Mouse (Mus musculus) limb, embryonic 10.5 days (tissue): ENCODE measurements around the gene Fam227a. TPM values are rescaled to one million over a fixed set of nuclear protein-coding genes. Genes with fewer than 3 reads are reported as not detected.

Source experiments
- DNase-seq: peaks from one replicate; pipeline ENCODE4 v3.0.0-alpha.2; 2017; ENCODE audit warnings: low spot score
- H3K27ac ChIP-seq: fragments of 300-500 bp; sonication (generic); 2 replicates; pipeline ENCODE4 v1.5.1; 2016; ENCODE audit warnings: mild to moderate bottlenecking
- H3K27me3 ChIP-seq: fragments of 300-500 bp; sonication (generic); 2 replicates; pipeline ENCODE4 v1.6.1; 2016; ENCODE audit warnings: low read depth, mild to moderate bottlenecking; ENCODE audit not compliant: poor library complexity, severe bottlenecking
- H3K36me3 ChIP-seq: fragments of 300-500 bp; sonication (generic); 2 replicates; pipeline ENCODE4 v1.6.1; 2016; ENCODE audit warnings: mild to moderate bottlenecking, moderate library complexity
- H3K4me1 ChIP-seq: fragments of 300-500 bp; sonication (generic); 2 replicates; pipeline ENCODE4 v1.6.1; 2016
- H3K4me3 ChIP-seq: fragments of 300-500 bp; sonication (generic); 2 replicates; pipeline ENCODE4 v1.5.1; 2016; ENCODE audit warnings: mild to moderate bottlenecking, moderate library complexity
- H3K9me3 ChIP-seq: fragments of 300-500 bp; sonication (generic); replicated peaks from 2 replicates; pipeline ENCODE4 v1.6.1; 2016; ENCODE audit warnings: mild to moderate bottlenecking
- WGBS: fragments of 180-500 bp; shearing (Covaris S2); methylation state at CpG from one replicate; pipeline ENCODE4 v1.1.7; 2016; 5-methylcytosine and 5-hydroxymethylcytosine counted together
- polyA plus RNA-seq: library from polyadenylated mRNA; unstranded; fragments of >200 nt; fragmentation: Nextera tagmentation; extraction: Ambion mirVana; gene quantifications from 2 replicates; pipeline ENCODE4 v1.2.1, GENCODE M21; 2016

The Fam227a gene
- polyA plus RNA-seq, 1 experiment from 2014 or later, result 2.1 TPM

DNA sequence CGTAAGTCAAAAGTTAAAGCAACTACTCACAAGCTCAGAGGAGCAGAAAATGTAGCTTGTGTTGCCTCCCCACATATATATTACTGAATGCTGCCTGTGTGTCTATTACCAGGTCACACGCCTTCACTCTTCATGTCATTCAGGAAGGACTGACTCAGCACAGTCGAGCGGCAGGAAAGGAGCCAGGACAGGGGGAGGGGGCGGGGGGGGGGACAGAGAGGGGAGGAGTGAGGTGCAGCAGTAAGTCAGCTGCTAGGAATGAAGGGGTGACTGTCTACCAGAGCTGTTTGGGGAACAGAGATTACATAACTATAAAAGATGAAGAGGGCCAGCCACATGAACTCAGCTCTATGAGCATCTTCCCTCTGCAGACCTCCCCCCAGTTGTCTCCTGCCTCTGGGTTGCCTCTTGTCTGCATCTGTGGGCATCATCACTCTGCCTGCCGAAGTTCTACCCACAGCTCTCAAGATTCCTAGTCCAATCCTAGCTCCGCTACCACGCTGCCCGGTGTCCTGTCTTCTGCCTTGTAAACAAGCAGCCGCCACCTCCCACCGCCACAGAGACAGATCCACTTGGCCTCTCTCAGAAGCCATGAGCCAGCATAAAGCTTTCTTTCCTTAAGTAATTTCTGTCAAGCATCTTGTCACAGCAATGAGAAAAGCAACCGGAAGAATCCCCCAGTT is 17.5 kb downstream of the Fam227a start:
- H3K27me3 ChIP-seq, result no peaks in the 10 kb centered on the region
- H3K36me3 ChIP-seq, result peaks cover 32% of the 10 kb centered on the region

DNA sequence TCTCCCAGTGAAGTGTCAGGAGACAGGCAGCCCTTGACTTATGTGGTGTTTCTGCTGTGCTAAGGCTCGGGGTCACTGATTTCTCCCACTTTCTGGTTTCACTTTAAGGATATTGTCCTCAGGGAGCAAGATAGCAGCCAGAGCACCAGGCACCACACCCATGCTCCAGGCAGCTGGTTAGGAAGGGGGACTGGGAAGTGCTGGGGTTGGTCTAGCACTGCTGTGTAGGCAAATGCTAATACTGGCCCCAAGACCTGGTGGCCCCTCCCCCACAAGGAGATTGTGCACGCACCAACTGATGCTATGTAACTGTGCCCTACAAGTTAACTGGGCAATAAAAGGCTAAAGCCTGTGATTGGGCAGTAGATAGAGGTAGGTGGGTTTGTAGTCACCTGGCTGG is 28.3 kb downstream of the Fam227a start:
- H3K4me3 ChIP-seq, result no peak overlapping the region
- peaks cover 8% of the 10 kb centered on the region; the same call in 1 of the 2 replicates for H3K4me1 ChIP-seq
- no peak overlapping the region for H3K27ac ChIP-seq
- 67% methylated on average over 2 of the region's 2 CpGs for WGBS
- peaks cover 60% of the 10 kb centered on the region for H3K36me3 ChIP-seq
- no peaks in the 10 kb centered on the region for H3K27me3 ChIP-seq
- no peak for DNase-seq
- H3K9me3 ChIP-seq, result no peaks in the 10 kb centered on the region

More for the DNA sequence above, 17.5 kb downstream of the Fam227a start:
- Histone ChIP-seq H3K4me3 (no peak overlapping the region), H3K4me1 (0 out of 2 replicates have a peak, but pooled peaks cover 4% of the 10 kb centered on the region), H3K27ac (no peak overlapping the region), H3K9me3 (no peaks in the 10 kb centered on the region)
- WGBS, result 76% methylated on average over 12 of the region's 12 CpGs
- DNase-seq, result no peak

DNA sequence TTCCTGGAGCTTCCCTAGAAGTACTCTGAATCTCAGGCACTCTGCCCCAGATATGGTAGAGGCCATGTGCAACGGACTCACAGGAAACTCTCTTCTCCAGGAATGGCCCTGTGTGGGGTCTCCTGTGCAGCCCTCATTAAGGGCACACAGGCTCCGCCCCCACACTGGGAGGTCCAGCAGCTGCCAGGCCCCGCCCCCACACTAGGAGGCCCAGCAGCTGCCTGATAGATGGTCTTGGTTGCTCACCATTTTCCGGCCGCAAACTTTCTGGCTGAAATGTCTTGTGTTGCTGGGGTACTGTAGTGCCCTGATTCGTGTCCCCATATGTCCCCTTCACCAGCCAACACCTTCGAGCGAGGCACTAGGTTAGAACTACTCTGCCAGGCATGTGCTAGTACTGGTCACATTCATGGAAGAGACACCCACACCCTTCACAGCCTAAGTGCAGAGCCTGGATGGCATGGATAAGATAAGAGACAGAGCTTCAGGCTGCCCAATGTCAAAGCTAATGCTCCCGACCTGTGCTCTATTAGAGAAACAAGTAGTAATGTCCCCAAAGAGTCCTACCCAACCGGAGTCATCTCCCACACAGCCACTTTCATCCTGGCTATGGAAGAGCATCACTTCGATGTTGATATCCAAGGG is 38.9 kb downstream of the Fam227a start:
- Histone ChIP-seq H3K9me3 (no peaks in the 10 kb centered on the region), H3K36me3 (peaks cover 42% of the 10 kb centered on the region), H3K27me3 (no peaks in the 10 kb centered on the region), H3K4me1 (peaks cover 16% of the 10 kb centered on the region), H3K4me3 (no peak overlapping the region), H3K27ac (no peak overlapping the region)
- DNase-seq, result no peak
- WGBS, result 79% methylated on average over 11 of the region's 11 CpGs

DNA sequence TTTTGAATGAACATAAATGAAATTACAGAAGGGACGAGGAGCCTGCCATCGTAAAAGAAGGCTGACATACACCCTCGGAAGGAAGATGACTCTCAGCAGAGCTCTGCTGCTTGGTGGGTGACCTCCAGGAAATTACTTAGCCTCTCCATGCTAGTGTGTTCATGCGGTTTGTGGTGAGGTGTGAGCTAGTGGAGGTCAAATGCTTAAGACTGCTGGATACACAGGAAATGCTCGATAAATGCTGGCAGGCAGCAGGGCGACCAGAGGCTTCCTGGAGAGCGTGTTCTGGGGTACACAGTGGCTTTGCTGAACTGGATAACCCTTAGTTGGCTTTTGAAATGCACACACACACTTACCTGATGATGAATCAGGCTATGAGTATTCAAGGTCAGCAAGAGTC is 40.3 kb downstream of the Fam227a start:
- Histone ChIP-seq H3K4me1 (peaks cover 16% of the 10 kb centered on the region), H3K27me3 (no peaks in the 10 kb centered on the region), H3K36me3 (peaks cover 36% of the 10 kb centered on the region), H3K9me3 (no peaks in the 10 kb centered on the region), H3K27ac (no peak overlapping the region), H3K4me3 (no peak overlapping the region)
- 91% methylated on average over 7 of the region's 7 CpGs for WGBS
- DNase-seq, result no peak

DNA sequence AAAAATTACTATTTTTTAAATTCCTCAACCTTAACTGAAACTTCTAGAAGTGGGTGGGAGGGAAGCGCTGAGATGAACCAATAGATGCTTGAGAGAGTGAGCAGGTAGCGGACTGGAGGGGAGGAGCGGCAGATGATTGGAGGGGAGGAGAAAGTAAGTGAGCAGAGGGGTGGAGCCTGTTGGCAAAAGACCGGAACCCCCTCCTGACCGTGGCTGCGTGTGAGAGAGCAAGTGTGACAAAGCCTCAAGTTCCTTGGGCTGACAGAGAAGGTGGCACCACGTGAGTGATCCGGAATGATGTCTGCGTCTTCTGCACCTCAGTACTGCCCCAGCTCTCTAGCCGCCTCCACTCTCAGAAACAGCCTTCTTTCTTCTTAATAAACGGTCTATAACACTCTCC is 41.6 kb downstream of the Fam227a start:
- Histone ChIP-seq H3K27me3 (no peaks in the 10 kb centered on the region), H3K36me3 (peaks cover 35% of the 10 kb centered on the region), H3K4me3 (no peak overlapping the region), H3K9me3 (no peaks in the 10 kb centered on the region), H3K4me1 (peaks cover 16% of the 10 kb centered on the region), H3K27ac (no peak overlapping the region)
- 78% methylated on average over 11 of the region's 11 CpGs for WGBS
- DNase-seq, result no peak

DNA sequence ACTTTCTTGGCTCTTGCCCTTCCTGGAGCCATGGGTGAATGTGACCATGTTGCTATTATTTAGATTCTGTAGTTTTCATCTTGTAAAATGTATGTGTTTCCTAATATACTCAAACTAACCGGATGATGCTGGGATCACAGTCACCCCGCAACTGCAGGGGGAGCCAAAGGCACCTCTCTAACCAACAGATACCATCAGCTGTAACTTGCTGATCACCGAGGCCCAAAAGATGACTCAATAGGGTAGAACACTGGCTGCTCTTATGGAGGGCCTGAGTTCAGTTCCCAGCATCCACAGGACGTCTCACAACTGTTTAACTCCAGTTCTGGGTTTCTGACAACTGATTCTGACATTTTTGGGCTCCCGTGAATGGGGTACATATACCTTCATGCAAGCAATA is 42.0 kb downstream of the Fam227a start:
- peaks cover 33% of the 10 kb centered on the region for H3K36me3 ChIP-seq
- no peak overlapping the region for H3K4me3 ChIP-seq
- 86% methylated on average over 5 of the region's 5 CpGs for WGBS
- H3K9me3 ChIP-seq, result no peaks in the 10 kb centered on the region
- no peak for DNase-seq
- H3K27me3 ChIP-seq, result no peaks in the 10 kb centered on the region
- H3K4me1 ChIP-seq, result peaks cover 16% of the 10 kb centered on the region
- no peak overlapping the region for H3K27ac ChIP-seq

DNA sequence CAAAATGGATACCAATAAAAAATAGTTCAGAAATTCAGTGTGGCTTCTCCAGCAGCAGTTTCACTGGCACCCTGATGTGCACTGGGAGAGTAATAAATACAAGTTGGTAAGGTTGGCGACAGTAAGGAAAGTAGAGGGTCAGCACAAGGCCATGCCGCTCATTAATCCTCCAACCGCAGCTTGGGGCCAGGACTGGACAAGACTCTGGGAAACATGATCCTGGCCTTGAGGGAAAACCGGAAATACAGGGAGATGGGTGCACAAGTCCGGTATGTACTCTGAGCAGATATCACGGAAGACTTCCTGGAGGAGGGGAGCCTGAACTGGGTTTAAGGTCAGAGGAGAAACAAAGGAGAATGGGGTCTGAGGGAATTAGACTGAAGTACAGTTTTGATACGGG is 43.3 kb downstream of the Fam227a start:
- peaks cover 30% of the 10 kb centered on the region for H3K36me3 ChIP-seq
- peaks cover 16% of the 10 kb centered on the region for H3K4me1 ChIP-seq
- H3K4me3 ChIP-seq, result no peak overlapping the region
- no peaks in the 10 kb centered on the region for H3K9me3 ChIP-seq
- no peaks in the 10 kb centered on the region for H3K27me3 ChIP-seq
- no peak for DNase-seq
- 70% methylated on average over 7 of the region's 7 CpGs for WGBS
- H3K27ac ChIP-seq, result no peak overlapping the region

DNA sequence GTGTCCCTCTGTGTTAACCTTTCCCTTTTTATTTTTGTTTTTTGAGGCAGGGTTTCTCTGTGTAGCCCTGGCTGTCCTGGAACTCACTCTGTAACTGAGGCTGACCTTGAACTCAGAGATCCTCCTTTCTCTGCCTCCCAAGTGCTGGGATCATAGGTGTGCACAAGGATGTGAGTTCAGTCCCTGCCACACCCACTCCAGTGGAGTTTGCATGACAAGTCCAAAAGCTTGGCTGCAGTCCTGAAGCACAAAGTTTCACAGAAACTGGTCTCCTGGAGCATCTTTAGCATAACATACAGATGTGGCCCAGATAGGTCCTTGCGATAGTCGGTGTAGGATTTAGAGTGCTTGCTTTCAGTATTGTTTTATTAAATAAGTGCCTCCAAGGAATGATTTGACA is 49.5 kb downstream of the Fam227a start:
- Histone ChIP-seq H3K9me3 (no peaks in the 10 kb centered on the region; the same call in 1 of the 2 replicates), H3K27ac (no peak overlapping the region), H3K27me3 (peaks cover 19% of the 10 kb centered on the region), H3K36me3 (peaks cover 12% of the 10 kb centered on the region; the same call in 1 of the 2 replicates), H3K4me1 (peaks cover 9% of the 10 kb centered on the region), H3K4me3 (no peak overlapping the region)
- WGBS, result 94% methylated on average over 2 of the region's 2 CpGs
- no peak for DNase-seq

DNA sequence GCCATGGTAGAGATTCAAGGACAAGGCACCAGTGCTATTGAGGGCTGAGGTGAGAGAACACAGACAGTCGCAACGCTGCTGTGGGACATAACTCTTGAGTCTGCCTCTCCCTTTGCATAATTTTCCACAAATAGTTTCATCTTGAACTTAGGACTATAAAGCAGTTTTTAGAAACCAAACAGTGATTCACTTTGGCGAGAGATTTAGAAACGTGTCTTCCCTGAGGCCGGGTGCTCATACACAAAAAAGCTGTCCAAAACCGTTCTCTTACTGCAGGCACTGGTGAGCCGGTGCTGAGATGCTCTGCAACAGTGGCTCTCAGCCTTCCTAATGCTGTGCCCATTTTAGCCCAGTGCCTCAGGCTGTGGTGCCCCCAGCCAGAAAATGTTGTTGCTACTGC is 50.5 kb downstream of the Fam227a start:
- Histone ChIP-seq H3K27me3 (peaks cover 26% of the 10 kb centered on the region), H3K4me3 (no peak overlapping the region), H3K36me3 (peaks cover 9% of the 10 kb centered on the region; the same call in 1 of the 2 replicates), H3K27ac (no peak overlapping the region), H3K9me3 (no peaks in the 10 kb centered on the region; the same call in 1 of the 2 replicates), H3K4me1 (peaks cover 9% of the 10 kb centered on the region)
- whole genome bisulfite sequencing, result 81% methylated on average over 7 of the region's 7 CpGs
- no peak for DNase-seq

DNA sequence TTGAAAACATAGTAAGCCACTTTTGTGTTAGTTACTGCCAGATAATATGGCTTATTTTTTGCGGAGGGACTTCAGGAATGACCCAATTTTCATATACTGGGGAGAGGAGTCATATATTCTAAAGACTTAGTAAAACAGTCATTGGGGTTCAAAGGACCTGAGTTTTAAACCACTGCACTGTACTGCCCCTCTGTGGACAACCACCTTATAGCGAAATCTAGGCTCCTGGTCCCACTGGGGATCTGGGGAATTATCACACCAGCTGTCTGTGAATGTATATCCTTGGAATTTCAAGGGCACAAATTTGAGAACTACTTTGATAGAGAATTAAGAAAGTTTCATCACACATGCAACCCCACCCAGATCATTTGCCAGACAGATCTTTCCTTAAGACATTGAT is 51.0 kb downstream of the Fam227a start:
- WGBS, result 58% methylated on average over 2 of the region's 2 CpGs
- H3K4me3 ChIP-seq, result no peak overlapping the region
- H3K4me1 ChIP-seq, result peaks cover 9% of the 10 kb centered on the region
- H3K27ac ChIP-seq, result no peak overlapping the region
- peaks cover 29% of the 10 kb centered on the region for H3K27me3 ChIP-seq
- DNase-seq, result no peak
- H3K36me3 ChIP-seq, result peaks cover 6% of the 10 kb centered on the region; the same call in 1 of the 2 replicates
- H3K9me3 ChIP-seq, result no peaks in the 10 kb centered on the region; the same call in 1 of the 2 replicates

DNA sequence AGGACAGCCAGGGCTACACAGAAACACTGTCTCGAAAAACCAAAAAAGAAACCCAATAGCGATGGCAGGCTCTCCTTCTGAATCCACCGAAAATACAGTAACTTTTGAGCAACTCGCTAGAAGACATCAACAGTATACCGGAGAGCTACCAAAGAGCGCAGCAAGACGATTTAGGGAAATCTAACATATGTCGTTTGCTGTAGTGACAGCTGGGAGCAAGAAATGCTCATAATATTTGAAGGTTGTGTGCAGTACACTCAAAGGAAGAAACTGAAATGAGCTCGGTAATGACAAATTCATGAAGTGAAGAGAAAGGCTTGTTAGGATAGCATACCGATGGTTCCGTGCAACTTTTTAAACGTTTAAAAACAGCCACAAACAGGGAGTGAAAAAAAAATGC is 52.6 kb downstream of the Fam227a start:
- no peak overlapping the region for H3K27ac ChIP-seq
- peaks cover 9% of the 10 kb centered on the region for H3K4me1 ChIP-seq
- no peaks in the 10 kb centered on the region; the same call in 1 of the 2 replicates for H3K9me3 ChIP-seq
- WGBS, result 93% methylated on average over 12 of the region's 12 CpGs
- peaks cover 2% of the 10 kb centered on the region; the same call in 1 of the 2 replicates for H3K36me3 ChIP-seq
- H3K27me3 ChIP-seq, result peaks cover 29% of the 10 kb centered on the region
- no peak for DNase-seq
- H3K4me3 ChIP-seq, result no peak overlapping the region

DNA sequence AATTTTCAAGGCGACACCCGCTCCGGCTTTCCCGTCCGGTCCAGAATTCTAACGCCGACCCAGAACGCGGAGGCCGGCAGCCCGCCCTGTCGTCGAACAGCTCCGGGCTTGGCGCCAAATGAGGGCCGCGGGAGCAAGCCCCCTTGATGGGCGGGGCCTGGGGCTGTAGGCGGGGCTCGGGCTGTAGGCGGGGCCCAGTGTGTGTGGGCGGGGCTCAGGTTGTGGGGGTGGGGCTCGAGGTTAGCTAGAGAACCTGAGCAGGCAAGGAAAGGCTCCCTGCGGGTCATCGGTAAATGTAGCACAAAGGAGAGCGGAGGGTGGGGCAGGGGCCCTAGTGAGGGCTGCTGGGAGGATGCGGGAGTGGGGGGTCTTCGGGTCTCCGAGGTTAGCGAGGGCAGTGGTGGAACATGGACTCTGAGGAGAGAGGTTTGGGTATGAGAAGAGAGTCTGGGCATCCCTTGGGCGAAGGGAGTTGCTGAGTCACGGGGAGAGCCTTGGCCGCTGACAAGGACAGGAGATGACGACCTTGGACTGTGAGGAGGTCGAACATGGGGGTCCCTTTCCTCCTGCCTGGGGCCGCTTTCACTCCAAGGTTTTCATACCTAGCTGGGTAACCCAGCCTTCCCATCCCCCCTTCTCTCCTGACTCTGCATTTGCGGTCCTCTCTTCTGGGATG is 53.6 kb downstream of the Fam227a start, which contains the start of gene Dmc1:
Gene Dmc1, minus strand, starts transcription at position 120 of the 676 bp plus-strand sequence.
- Histone ChIP-seq H3K27me3 (peaks cover 29% of the 10 kb centered on the region), H3K4me1 (peaks cover 9% of the 10 kb centered on the region), H3K9me3 (no peaks in the 10 kb centered on the region; the same call in 1 of the 2 replicates), H3K27ac (peak within 1 kb of the TSS; percentile 15; the same call in 1 of the 2 replicates), H3K36me3 (no peaks in the 10 kb centered on the region), H3K4me3 (peak within 1 kb of the TSS; percentile 42)
- peak; percentile 76 for DNase-seq
- 11% methylated on average over 37 of the region's 37 CpGs for WGBS

DNA sequence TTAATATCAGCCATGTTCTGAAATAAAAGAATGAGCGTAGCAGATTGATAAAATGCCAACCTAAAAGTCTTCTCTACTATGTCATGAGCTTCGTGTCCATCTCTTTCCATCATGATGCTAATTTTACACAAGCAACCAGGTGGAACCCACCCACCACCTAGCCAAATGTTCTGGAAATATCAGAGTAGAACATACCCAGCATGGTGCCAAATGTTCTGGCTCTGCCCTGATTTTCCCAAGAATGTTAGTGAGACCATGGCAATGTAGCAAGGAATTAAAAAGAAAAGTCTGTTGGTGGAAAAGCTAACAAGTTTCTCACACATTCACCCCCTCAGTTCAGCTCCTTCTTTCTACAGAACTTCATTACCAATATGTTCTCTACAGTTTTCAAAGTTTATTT is 58.6 kb downstream of the Fam227a start:
- Histone ChIP-seq H3K4me3 (no peak overlapping the region), H3K27me3 (peaks cover 20% of the 10 kb centered on the region), H3K36me3 (no peaks in the 10 kb centered on the region), H3K9me3 (no peaks in the 10 kb centered on the region; the same call in 1 of the 2 replicates), H3K27ac (no peak overlapping the region), H3K4me1 (peaks cover 8% of the 10 kb centered on the region)
- no peak for DNase-seq
- WGBS, result 84% methylated on average over 2 of the region's 2 CpGs
